Mouse (Mus musculus): ENCODE measurements around the gene Enoph1. TPM values are rescaled to one million over a fixed set of nuclear protein-coding genes. Genes with fewer than 3 reads are reported as not detected.

The Enoph1 gene
- polyA plus RNA-seq, 1 experiment from 2014 or later = 14.0 TPM

- Histone ChIP-seq H3K4me3 (ENCODE audit: low read depth, low read length) (no peak overlapping the region), H3K27ac (ENCODE audit: low read length) (no peak overlapping the region), H3K27me3 (ENCODE audit: control insufficient read depth, insufficient read depth, low read depth, low read length) (no peaks in the 10 kb centered on the region), H3K4me1 (ENCODE audit: control insufficient read depth, low read depth, low read length) (peaks cover 21% of the 10 kb centered on the region), H3K36me3 (ENCODE audit: control insufficient read depth, insufficient read depth) (no peaks in the 10 kb centered on the region), H3K9ac (ENCODE audit: low read depth, low read length) (no peak overlapping the region), H3K4me2 (ENCODE audit: low read depth, low read length) (no peak overlapping the region), H3K9me3 (replicated peaks; ENCODE audit: control insufficient read depth, low read length) (no peaks in the 10 kb centered on the region)
- no peak for ATAC-seq (ENCODE audit: low read depth)
- 73% methylated on average over 4 of the region's 4 CpGs for WGBS (ENCODE audit: insufficient replicate concordance)
Observed at GRCm38 (mm10) chr5:100007040-100007375, 32.8 kb upstream of the Enoph1 start.

- no peaks in the 10 kb centered on the region for H3K27me3 ChIP-seq (ENCODE audit: control insufficient read depth, insufficient read depth, low read depth, low read length)
- H3K4me3 ChIP-seq (ENCODE audit: low read depth, low read length) = no peak overlapping the region
- H3K4me1 ChIP-seq (ENCODE audit: control insufficient read depth, low read depth, low read length) = peaks cover 21% of the 10 kb centered on the region
- H3K9ac ChIP-seq (ENCODE audit: low read depth, low read length) = no peak overlapping the region
- ATAC-seq (ENCODE audit: low read depth) = no peak
- no peaks in the 10 kb centered on the region for H3K36me3 ChIP-seq (ENCODE audit: control insufficient read depth, insufficient read depth)
- H3K27ac ChIP-seq (ENCODE audit: low read length) = no peak overlapping the region
- H3K4me2 ChIP-seq (ENCODE audit: low read depth, low read length) = no peak overlapping the region
- 42% methylated on average over 3 of the region's 3 CpGs for WGBS (ENCODE audit: insufficient replicate concordance)
- H3K9me3 ChIP-seq (replicated peaks; ENCODE audit: control insufficient read depth, low read length) = no peaks in the 10 kb centered on the region
Observed at GRCm38 (mm10) chr5:100008485-100008884, 31.3 kb upstream of the Enoph1 start.

- 71% methylated on average over 9 of the region's 9 CpGs for WGBS (ENCODE audit: insufficient replicate concordance)
- Histone ChIP-seq H3K9ac (ENCODE audit: low read depth, low read length) (no peak overlapping the region), H3K27ac (ENCODE audit: low read length) (no peak overlapping the region), H3K36me3 (ENCODE audit: control insufficient read depth, insufficient read depth) (no peaks in the 10 kb centered on the region), H3K4me2 (ENCODE audit: low read depth, low read length) (no peak overlapping the region), H3K4me3 (ENCODE audit: low read depth, low read length) (no peak overlapping the region), H3K27me3 (ENCODE audit: control insufficient read depth, insufficient read depth, low read depth, low read length) (no peaks in the 10 kb centered on the region), H3K4me1 (ENCODE audit: control insufficient read depth, low read depth, low read length) (no peaks in the 10 kb centered on the region; the same call in 1 of the 2 replicates), H3K9me3 (replicated peaks; ENCODE audit: control insufficient read depth, low read length) (no peaks in the 10 kb centered on the region)
- ATAC-seq (ENCODE audit: low read depth) = no peak
Observed at GRCm38 (mm10) chr5:100012599-100012998, 27.2 kb upstream of the Enoph1 start.

- Histone ChIP-seq H3K4me3 (ENCODE audit: low read depth, low read length) (no peak overlapping the region), H3K9ac (ENCODE audit: low read depth, low read length) (no peak overlapping the region), H3K4me1 (ENCODE audit: control insufficient read depth, low read depth, low read length) (peaks cover 7% of the 10 kb centered on the region), H3K27ac (ENCODE audit: low read length) (no peak overlapping the region), H3K27me3 (ENCODE audit: control insufficient read depth, insufficient read depth, low read depth, low read length) (no peaks in the 10 kb centered on the region), H3K9me3 (replicated peaks; ENCODE audit: control insufficient read depth, low read length) (no peaks in the 10 kb centered on the region), H3K4me2 (ENCODE audit: low read depth, low read length) (no peak overlapping the region), H3K36me3 (ENCODE audit: control insufficient read depth, insufficient read depth) (no peaks in the 10 kb centered on the region)
- peak; percentile 77 for ATAC-seq (ENCODE audit: low read depth)
Observed at GRCm38 (mm10) chr5:100020089-100020488, 19.7 kb upstream of the Enoph1 start.

GRCm38 (mm10) chr5:100024403-100024802 lies 15.4 kb upstream of the Enoph1 start:
- WGBS (ENCODE audit: insufficient replicate concordance) = 64% methylated on average over 5 of the region's 5 CpGs
- no peak overlapping the region for H3K9ac ChIP-seq (ENCODE audit: low read depth, low read length)
- no peak overlapping the region for H3K27ac ChIP-seq (ENCODE audit: low read length)
- no peaks in the 10 kb centered on the region for H3K27me3 ChIP-seq (ENCODE audit: control insufficient read depth, insufficient read depth, low read depth, low read length)
- peaks cover 8% of the 10 kb centered on the region for H3K4me1 ChIP-seq (ENCODE audit: control insufficient read depth, low read depth, low read length)
- no peak overlapping the region for H3K4me3 ChIP-seq (ENCODE audit: low read depth, low read length)
- no peaks in the 10 kb centered on the region for H3K36me3 ChIP-seq (ENCODE audit: control insufficient read depth, insufficient read depth)
- no peak for ATAC-seq (ENCODE audit: low read depth)
- no peak overlapping the region for H3K4me2 ChIP-seq (ENCODE audit: low read depth, low read length)
- no peaks in the 10 kb centered on the region for H3K9me3 ChIP-seq (replicated peaks; ENCODE audit: control insufficient read depth, low read length)

- Histone ChIP-seq H3K4me3 (ENCODE audit: low read depth, low read length) (no peak overlapping the region), H3K27ac (ENCODE audit: low read length) (no peak overlapping the region), H3K4me2 (ENCODE audit: low read depth, low read length) (no peak overlapping the region), H3K9ac (ENCODE audit: low read depth, low read length) (no peak overlapping the region), H3K4me1 (ENCODE audit: control insufficient read depth, low read depth, low read length) (peaks cover 8% of the 10 kb centered on the region), H3K36me3 (ENCODE audit: control insufficient read depth, insufficient read depth) (no peaks in the 10 kb centered on the region), H3K9me3 (replicated peaks; ENCODE audit: control insufficient read depth, low read length) (no peaks in the 10 kb centered on the region), H3K27me3 (ENCODE audit: control insufficient read depth, insufficient read depth, low read depth, low read length) (no peaks in the 10 kb centered on the region)
- ATAC-seq (ENCODE audit: low read depth) = no peak
- 40% methylated on average over 1 of the region's 1 CpGs for WGBS (ENCODE audit: insufficient replicate concordance)
Observed at GRCm38 (mm10) chr5:100024868-100025267, 14.9 kb upstream of the Enoph1 start.

GRCm38 (mm10) chr5:100030069-100030468 lies 9.7 kb upstream of the Enoph1 start:
- WGBS (ENCODE audit: insufficient replicate concordance) = 59% methylated on average over 6 of the region's 6 CpGs
- no peak overlapping the region for H3K9ac ChIP-seq (ENCODE audit: low read depth, low read length)
- no peak overlapping the region for H3K27ac ChIP-seq (ENCODE audit: low read length)
- no peak overlapping the region for H3K4me2 ChIP-seq (ENCODE audit: low read depth, low read length)
- H3K36me3 ChIP-seq (ENCODE audit: control insufficient read depth, insufficient read depth) = peaks cover 27% of the 10 kb centered on the region
- peak; percentile 43; the same call in 1 of the 2 replicates for ATAC-seq (ENCODE audit: low read depth)
- no peaks in the 10 kb centered on the region for H3K27me3 ChIP-seq (ENCODE audit: control insufficient read depth, insufficient read depth, low read depth, low read length)
- no peak overlapping the region for H3K4me3 ChIP-seq (ENCODE audit: low read depth, low read length)
- peaks cover under 1% of the 10 kb centered on the region for H3K4me1 ChIP-seq (ENCODE audit: control insufficient read depth, low read depth, low read length)
- no peaks in the 10 kb centered on the region for H3K9me3 ChIP-seq (replicated peaks; ENCODE audit: control insufficient read depth, low read length)

GRCm38 (mm10) chr5:100032107-100032506 lies 7.7 kb upstream of the Enoph1 start:
- H3K4me2 ChIP-seq (ENCODE audit: low read depth, low read length) = no peak overlapping the region
- H3K4me3 ChIP-seq (ENCODE audit: low read depth, low read length) = no peak overlapping the region
- ATAC-seq (ENCODE audit: low read depth) = no peak; the same call in 1 of the 2 replicates
- no peaks in the 10 kb centered on the region for H3K9me3 ChIP-seq (replicated peaks; ENCODE audit: control insufficient read depth, low read length)
- H3K27ac ChIP-seq (ENCODE audit: low read length) = no peak overlapping the region
- H3K9ac ChIP-seq (ENCODE audit: low read depth, low read length) = no peak overlapping the region
- H3K27me3 ChIP-seq (ENCODE audit: control insufficient read depth, insufficient read depth, low read depth, low read length) = no peaks in the 10 kb centered on the region
- H3K36me3 ChIP-seq (ENCODE audit: control insufficient read depth, insufficient read depth) = peaks cover 39% of the 10 kb centered on the region
- WGBS (ENCODE audit: insufficient replicate concordance) = 77% methylated on average over 2 of the region's 2 CpGs
- peaks cover 10% of the 10 kb centered on the region for H3K4me1 ChIP-seq (ENCODE audit: control insufficient read depth, low read depth, low read length)

GRCm38 (mm10) chr5:100032646-100033045 lies 7.1 kb upstream of the Enoph1 start:
- no peak overlapping the region for H3K27ac ChIP-seq (ENCODE audit: low read length)
- peaks cover 39% of the 10 kb centered on the region for H3K36me3 ChIP-seq (ENCODE audit: control insufficient read depth, insufficient read depth)
- H3K4me3 ChIP-seq (ENCODE audit: low read depth, low read length) = no peak overlapping the region
- WGBS (ENCODE audit: insufficient replicate concordance) = 72% methylated on average over 3 of the region's 3 CpGs
- H3K9me3 ChIP-seq (replicated peaks; ENCODE audit: control insufficient read depth, low read length) = no peaks in the 10 kb centered on the region
- H3K4me2 ChIP-seq (ENCODE audit: low read depth, low read length) = no peak overlapping the region
- H3K9ac ChIP-seq (ENCODE audit: low read depth, low read length) = no peak overlapping the region
- no peaks in the 10 kb centered on the region for H3K27me3 ChIP-seq (ENCODE audit: control insufficient read depth, insufficient read depth, low read depth, low read length)
- no peak; the same call in 1 of the 2 replicates for ATAC-seq (ENCODE audit: low read depth)
- peaks cover 15% of the 10 kb centered on the region for H3K4me1 ChIP-seq (ENCODE audit: control insufficient read depth, low read depth, low read length)

All from liver, embryonic 16.5 days (tissue).